Mouse (Mus musculus): ENCODE measurements around the gene Cdc26.

DNA sequence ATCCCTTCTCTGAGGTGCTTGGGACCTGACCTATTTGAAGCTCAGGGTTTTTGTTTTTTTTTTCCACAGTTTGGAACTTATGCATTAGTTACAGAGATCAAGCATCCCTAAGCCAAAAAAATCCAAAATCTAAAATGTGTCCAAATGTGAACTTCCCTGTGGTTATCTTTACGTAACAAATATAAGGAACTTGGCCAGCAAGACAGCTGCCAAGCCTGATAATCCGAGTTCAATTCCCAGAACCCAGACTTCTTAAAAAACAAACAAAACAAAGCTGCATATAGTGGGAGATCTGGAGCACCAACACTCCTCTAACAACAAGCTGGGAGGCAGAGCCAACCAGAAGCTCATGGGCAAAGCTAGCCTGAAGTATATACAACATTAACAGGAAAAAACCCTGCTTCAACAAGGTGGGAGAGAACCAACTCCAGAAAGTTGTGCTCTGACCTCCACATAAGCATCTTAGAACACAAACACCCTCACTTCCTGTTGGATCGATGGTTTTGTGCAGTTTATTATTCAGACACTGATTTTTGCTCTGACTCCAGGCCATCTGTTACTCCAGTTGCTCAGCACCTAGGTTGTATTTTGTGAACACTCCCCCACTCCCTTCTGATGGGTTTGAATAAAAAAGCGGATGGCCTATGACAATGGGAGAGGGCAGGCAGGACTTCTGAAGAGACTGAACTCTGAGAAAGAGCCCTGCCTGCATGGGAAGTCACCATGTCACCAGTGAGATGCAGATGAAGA, 10.7 kb downstream of the Cdc26 start:
- TF ChIP-seq POLR2A (IDR thresholded peaks at IDR 0.05; ENCODE audit: low read depth, low read length) (no peak), CTCF (conservative IDR thresholded peaks at IDR 0.05; ENCODE audit: insufficient read depth, insufficient read length, low read depth, low read length) (no peak)

Data from kidney, adult 2 months (tissue).